Mouse (Mus musculus): ENCODE measurements around the gene Ckap4.

Gene Ckap4

GRCm38 (mm10) chr10:84549920-84550293 is 16.0 kb upstream of the Ckap4 start:
- in situ Hi-C loops (cut with MboI, MseI) = no loop called here

- in situ Hi-C loops (cut with MboI, MseI) = no loop called here
Observed at GRCm38 (mm10) chr10:84549146-84549919, 15.5 kb upstream of the Ckap4 start.

GRCm38 (mm10) chr10:84544841-84545610 is 11.2 kb upstream of the Ckap4 start:
- in situ Hi-C loops (cut with MboI, MseI) = no loop called here

- in situ Hi-C loops (cut with MboI, MseI) = no loop called here
Observed at GRCm38 (mm10) chr10:84542802-84543658, 9.2 kb upstream of the Ckap4 start.

GRCm38 (mm10) chr10:84539651-84540050 is 5.8 kb upstream of the Ckap4 start:
- in situ Hi-C loops (cut with MboI, MseI) = no loop called here

GRCm38 (mm10) chr10:84535859-84536258 is 2.0 kb upstream of the Ckap4 start:
- in situ Hi-C loops (cut with MboI, MseI) = no loop called here

GRCm38 (mm10) chr10:84535458-84535857 is 1.6 kb upstream of the Ckap4 start:
- in situ Hi-C loops (cut with MboI, MseI) = no loop called here

- in situ Hi-C loops (cut with MboI, MseI) = no loop called here
Observed at GRCm38 (mm10) chr10:84532911-84533882, 665 bp downstream of the Ckap4 start.

GRCm38 (mm10) chr10:84532191-84532889 is 1.5 kb downstream of the Ckap4 start:
- in situ Hi-C loops (cut with MboI, MseI) = no loop called here

- in situ Hi-C loops (cut with MboI, MseI) = no loop called here
Observed at GRCm38 (mm10) chr10:84531576-84531975, 2.3 kb downstream of the Ckap4 start.

- in situ Hi-C loops (cut with MboI, MseI) = no loop called here
Observed at GRCm38 (mm10) chr10:84530388-84530787, 3.5 kb downstream of the Ckap4 start.

- in situ Hi-C loops (cut with MboI, MseI) = no loop called here
Observed at GRCm38 (mm10) chr10:84527631-84528030, 6.2 kb downstream of the Ckap4 start.

GRCm38 (mm10) chr10:84527070-84527469 is 6.8 kb downstream of the Ckap4 start:
- in situ Hi-C loops (cut with MboI, MseI) = no loop called here

- in situ Hi-C loops (cut with MboI, MseI) = no loop called here
Observed at GRCm38 (mm10) chr10:84526488-84526887, 7.4 kb downstream of the Ckap4 start.

- in situ Hi-C loops (cut with MboI, MseI) = no loop called here
Observed at GRCm38 (mm10) chr10:84523682-84524081, 10.2 kb downstream of the Ckap4 start.

- in situ Hi-C loops (cut with MboI, MseI) = loop anchor here (5.0 kb wide), 1 partner anchor 121 kb away; no protein-coding TSS in a partner anchor
Observed at GRCm38 (mm10) chr10:84516414-84516927, 17.4 kb downstream of the Ckap4 start.

GRCm38 (mm10) chr10:84515980-84516379 is 17.9 kb downstream of the Ckap4 start:
- in situ Hi-C loops (cut with MboI, MseI) = loop anchor here (5.0 kb wide), 1 partner anchor 121 kb away; no protein-coding TSS in a partner anchor

GRCm38 (mm10) chr10:84515512-84515950 is 18.3 kb downstream of the Ckap4 start:
- in situ Hi-C loops (cut with MboI, MseI) = loop anchor here (5.0 kb wide), 1 partner anchor 122 kb away; no protein-coding TSS in a partner anchor

- in situ Hi-C loops (cut with MboI, MseI) = no loop called here
Observed at GRCm38 (mm10) chr10:84514038-84514578, 19.8 kb downstream of the Ckap4 start.
